Mouse (Mus musculus) erythroblast, embryonic 14.5 days (primary cell): ENCODE results near the gene Tsr2.

Experiments
- GATA1 ChIP-seq: IDR thresholded peaks from 2 replicates; pipeline ENCODE4 v1.6.1; 2012; ENCODE audit warnings: low read length, inconsistent platforms, mixed read lengths
- TAL1 ChIP-seq: IDR thresholded peaks from 3 replicates; pipeline ENCODE4 v1.6.1; 2012; ENCODE audit warnings: low read length, inconsistent platforms, mixed read lengths

GRCm38 (mm10) chrX:151055559-151055958, 40.8 kb downstream of the Tsr2 start:
- no peak for TF ChIP-seq TAL1
- no peak for TF ChIP-seq GATA1
